Mouse (Mus musculus): ENCODE results near the gene Cep131. TPM values are rescaled to one million over a fixed set of nuclear protein-coding genes. Genes with fewer than 3 reads are reported as not detected.

The Cep131 gene
- polyA plus RNA-seq, 1 experiment from 2014 or later = 30.7 TPM

DNA sequence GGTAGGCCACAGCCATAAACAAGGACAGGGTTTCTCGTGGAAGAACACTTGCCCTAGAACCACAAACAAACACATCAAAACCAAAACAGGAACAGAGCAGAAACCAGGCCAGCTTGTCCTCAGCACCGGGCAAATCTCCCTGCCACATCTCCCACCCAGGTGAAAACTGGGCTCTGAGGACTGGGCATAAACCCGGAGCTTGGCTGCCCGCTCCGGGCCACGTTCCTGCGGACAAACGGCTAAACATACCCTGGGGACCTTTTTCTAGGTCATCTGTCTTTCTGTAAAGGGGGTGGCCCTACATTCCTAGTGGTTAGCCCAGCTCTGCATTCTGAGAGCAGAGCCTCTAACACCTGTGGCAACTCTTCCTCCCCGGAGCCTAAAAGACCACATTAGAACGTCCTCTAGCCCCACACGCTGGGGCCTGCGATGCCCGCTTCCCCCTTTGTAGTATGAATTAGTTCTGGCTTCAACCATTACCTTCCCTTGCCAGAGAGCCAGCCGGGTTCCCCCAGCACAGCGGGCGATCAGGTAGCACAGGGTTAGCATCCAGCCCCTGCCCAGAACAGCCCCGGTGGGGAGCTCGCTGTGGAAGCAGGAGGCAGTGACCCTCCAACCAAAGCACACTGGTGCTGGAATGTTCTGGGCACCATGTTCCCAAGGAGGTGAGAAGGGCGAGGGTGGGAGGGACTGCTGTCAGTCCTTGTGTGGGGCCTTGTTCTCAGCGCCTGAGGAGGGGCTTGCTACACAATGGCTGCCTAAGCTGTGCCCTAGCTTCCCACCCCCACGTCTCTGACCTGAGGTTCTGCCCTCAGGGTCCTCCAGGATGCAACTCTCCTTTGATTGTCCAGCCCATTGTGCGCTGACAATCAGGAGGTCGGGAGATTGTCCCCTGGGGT lies 66.8 kb downstream of the Cep131 start:
- Histone ChIP-seq H3K9me3 (replicated peaks) (no peaks in the 10 kb centered on the region), H3K4me1 (no peaks in the 10 kb centered on the region), H3K4me3 (replicated peaks) (no peak overlapping the region), H3K9ac (no peak overlapping the region), H3K27me3 (no peaks in the 10 kb centered on the region), H3K27ac (replicated peaks) (no peak overlapping the region), H3K4me2 (replicated peaks) (no peak overlapping the region), H3K36me3 (no peaks in the 10 kb centered on the region)
- WGBS = 49% methylated on average over 23 of the region's 23 CpGs
- ATAC-seq (ENCODE audit: insufficient number of reproducible peaks, low FRiP score, low TSS enrichment, low read depth) = no peak

DNA sequence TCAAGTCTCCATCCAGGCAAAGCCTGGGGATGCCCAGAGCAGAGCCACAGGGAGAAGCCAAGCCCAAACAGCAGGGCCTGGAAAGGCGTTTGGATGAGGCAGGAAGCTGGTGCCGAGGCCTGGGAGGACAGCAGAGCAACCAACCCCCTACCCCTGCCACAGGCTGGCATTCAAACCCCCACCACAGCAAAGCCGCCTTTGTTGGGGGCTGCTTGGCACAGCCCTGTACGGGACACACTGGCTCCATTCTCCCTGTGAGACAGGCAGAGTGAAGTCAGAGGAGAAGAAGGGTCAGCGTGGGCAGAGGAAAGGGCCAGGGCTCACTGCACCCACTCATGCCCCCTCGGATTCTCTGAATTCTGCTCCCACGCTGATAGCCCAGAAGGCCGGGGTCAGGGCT lies 69.6 kb downstream of the Cep131 start:
- Histone ChIP-seq H3K9me3 (replicated peaks) (no peaks in the 10 kb centered on the region), H3K4me1 (peaks cover 12% of the 10 kb centered on the region), H3K27ac (replicated peaks) (no peak overlapping the region), H3K4me3 (replicated peaks) (no peak overlapping the region), H3K4me2 (replicated peaks) (no peak overlapping the region), H3K9ac (no peak overlapping the region), H3K27me3 (no peaks in the 10 kb centered on the region), H3K36me3 (no peaks in the 10 kb centered on the region)
- 74% methylated on average over 8 of the region's 8 CpGs for WGBS
- ATAC-seq (ENCODE audit: insufficient number of reproducible peaks, low FRiP score, low TSS enrichment, low read depth) = no peak

DNA sequence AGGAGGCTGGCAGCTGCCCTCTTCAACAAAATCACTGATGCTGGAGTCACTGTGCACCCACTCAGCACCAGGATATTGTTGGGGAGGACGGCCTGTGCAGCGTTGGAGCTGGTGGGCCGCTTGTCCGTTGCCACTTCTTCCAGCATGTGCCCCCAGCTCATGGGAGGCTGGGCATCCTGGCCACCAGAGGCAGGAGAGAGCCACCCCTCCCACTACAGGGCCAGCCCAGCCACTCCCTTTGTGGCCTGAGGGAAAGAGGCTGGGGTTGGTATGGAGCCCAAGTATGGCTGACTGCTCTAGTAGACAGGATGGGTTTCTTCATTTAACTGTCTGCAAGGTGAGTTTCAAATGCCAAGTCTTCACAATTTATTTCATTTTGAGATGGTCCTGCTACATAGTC lies 71.9 kb downstream of the Cep131 start:
- H3K4me1 ChIP-seq = peaks cover 19% of the 10 kb centered on the region
- no peak overlapping the region for H3K27ac ChIP-seq (replicated peaks)
- H3K9me3 ChIP-seq (replicated peaks) = no peaks in the 10 kb centered on the region
- ATAC-seq (ENCODE audit: insufficient number of reproducible peaks, low FRiP score, low TSS enrichment, low read depth) = no peak
- H3K27me3 ChIP-seq = no peaks in the 10 kb centered on the region
- no peak overlapping the region for H3K9ac ChIP-seq
- H3K4me3 ChIP-seq (replicated peaks) = no peak overlapping the region
- 94% methylated on average over 4 of the region's 4 CpGs for WGBS
- no peak overlapping the region for H3K4me2 ChIP-seq (replicated peaks)
- H3K36me3 ChIP-seq = no peaks in the 10 kb centered on the region

MicroRNAs encoded within 50 kb of the gene (microRNA counts, 519-probe panel; counts per million panel counts)
- microRNA mmu-miR-338-3p (2,606 counts per million, percentile 60 among the panel's probes with 10 or more counts), microRNA mmu-miR-338-5p (1,932 counts per million, percentile 36 among the panel's probes with 10 or more counts)

Small RNA genes within 50 kb of the gene (microRNA-seq; reads per million reads assigned to microRNA genes)
- gene Gm25948 (ENCODE audit: borderline number of aligned reads) (not detected), gene Mir3065 (ENCODE audit: borderline number of aligned reads) (not detected), gene Mir338 (ENCODE audit: borderline number of aligned reads) (not detected)

Other genes with a start within 250 kb of the Cep131 start
- gene Chmp6, start 173.4 kb downstream of the Cep131 start, polyA plus RNA-seq (2015; fragmentation: Nextera tagmentation; extraction: Ambion mirVana) = 93.8 and 95.1 TPM in 2 replicates
- 36.8 and 42.0 TPM in 2 replicates for gene Baiap2, start 144.1 kb downstream of the Cep131 start, polyA plus RNA-seq (2015; fragmentation: Nextera tagmentation; extraction: Ambion mirVana)
- gene Aatk, start 39.7 kb downstream of the Cep131 start, polyA plus RNA-seq (2015; fragmentation: Nextera tagmentation; extraction: Ambion mirVana) = 7.5 and 7.8 TPM in 2 replicates
- 16.5 and 20.8 TPM in 2 replicates for gene Tepsin, start 11.9 kb upstream of the Cep131 start, polyA plus RNA-seq (2015; fragmentation: Nextera tagmentation; extraction: Ambion mirVana)
- gene Ndufaf8, start 12.1 kb upstream of the Cep131 start, polyA plus RNA-seq (2015; fragmentation: Nextera tagmentation; extraction: Ambion mirVana) = 80.6 and 81.4 TPM in 2 replicates
- gene Slc38a10, start 64.5 kb upstream of the Cep131 start, polyA plus RNA-seq (2015; fragmentation: Nextera tagmentation; extraction: Ambion mirVana) = 90.2 and 94.5 TPM in 2 replicates
- gene Bahcc1, start 146.1 kb upstream of the Cep131 start, polyA plus RNA-seq (2015; fragmentation: Nextera tagmentation; extraction: Ambion mirVana) = 7.9 and 9.3 TPM in 2 replicates